Mouse (Mus musculus) stomach, embryonic 14.5 days (tissue): ENCODE measurements around the gene Myh14. TPM values are rescaled to one million over a fixed set of nuclear protein-coding genes. Genes with fewer than 3 reads are reported as not detected.

Experiments
- ATAC-seq: fragments of 200-750 bp; cut with Nextera tagmentation; 2 replicates; pipeline ENCODE4 v1.8.0; 2017; ENCODE audit warnings: low read depth, moderate TSS enrichment; ENCODE audit not compliant: insufficient number of reproducible peaks, insufficient read depth, low FRiP score
- H3K27ac ChIP-seq: fragments of 300-500 bp; sonication (generic); 2 replicates; pipeline ENCODE4 v1.5.1; 2014; ENCODE audit warnings: mild to moderate bottlenecking, low read length, moderate library complexity, mixed read lengths
- H3K27me3 ChIP-seq: fragments of 300-500 bp; sonication (generic); 2 replicates; pipeline ENCODE4 v1.6.1; 2014; ENCODE audit warnings: low read length, control low read depth, mixed read lengths; ENCODE audit not compliant: control insufficient read depth, insufficient read depth
- H3K36me3 ChIP-seq: fragments of 300-500 bp; sonication (generic); 2 replicates; pipeline ENCODE4 v1.6.1; 2014; ENCODE audit warnings: mild to moderate bottlenecking, control low read depth, low read length, moderate library complexity, mixed read lengths; ENCODE audit not compliant: control insufficient read depth, insufficient read depth
- H3K4me1 ChIP-seq: fragments of 300-500 bp; sonication (generic); 2 replicates; pipeline ENCODE4 v1.6.1; 2014; ENCODE audit warnings: low read length, control low read depth, mixed read lengths; ENCODE audit not compliant: control insufficient read depth, insufficient read depth
- H3K4me2 ChIP-seq: fragments of 300-500 bp; sonication (generic); replicated peaks from 2 replicates; pipeline ENCODE4 v1.6.1; 2014; ENCODE audit warnings: low read depth, low read length, control low read depth
- H3K4me3 ChIP-seq: fragments of 300-500 bp; sonication (generic); 2 replicates; pipeline ENCODE4 v1.5.1; 2014; ENCODE audit warnings: low read depth, low read length, control low read depth
- H3K9ac ChIP-seq: fragments of 300-500 bp; sonication (generic); replicated peaks from 2 replicates; pipeline ENCODE4 v1.6.1; 2014; ENCODE audit warnings: low read depth, mild to moderate bottlenecking, control low read depth, low read length, moderate library complexity, mixed read lengths
- H3K9me3 ChIP-seq: fragments of 300-500 bp; sonication (generic); 2 replicates; pipeline ENCODE4 v1.6.1; 2016; ENCODE audit warnings: low read depth, low read length, control low read depth; ENCODE audit not compliant: control insufficient read depth
- WGBS: fragments of 180-500 bp; shearing (Covaris S2); extraction: QIAGEN DNeasy Blood & Tissue Kit; methylation state at CpG from one replicate; pipeline ENCODE4 v1.1.7; 2014; 5-methylcytosine and 5-hydroxymethylcytosine counted together
- polyA plus RNA-seq: library from polyadenylated mRNA; unstranded; fragments of >200 nt; fragmentation: Nextera tagmentation; extraction: Ambion mirVana; gene quantifications from 2 replicates; pipeline ENCODE4 v1.2.1, GENCODE M21; 2014

The Myh14 gene
- polyA plus RNA-seq, 1 experiment from 2014 or later: 15.8 TPM

GRCm38 (mm10) chr7:44591348-44592116 lies 79.1 kb downstream of the Myh14 start:
- Histone ChIP-seq H3K9ac (no peak overlapping the region; the same call in 1 of the 2 replicates), H3K36me3 (no peaks in the 10 kb centered on the region), H3K4me2 (peak overlapping the region; percentile 99), H3K4me1 (peaks cover 21% of the 10 kb centered on the region), H3K27me3 (peaks cover 34% of the 10 kb centered on the region), H3K9me3 (no peaks in the 10 kb centered on the region), H3K4me3 (peak overlapping the region; percentile 49), H3K27ac (no peak overlapping the region)
- under 1% methylated on average over 55 of the region's 60 CpGs for WGBS
- ATAC-seq: no peak

DNA sequence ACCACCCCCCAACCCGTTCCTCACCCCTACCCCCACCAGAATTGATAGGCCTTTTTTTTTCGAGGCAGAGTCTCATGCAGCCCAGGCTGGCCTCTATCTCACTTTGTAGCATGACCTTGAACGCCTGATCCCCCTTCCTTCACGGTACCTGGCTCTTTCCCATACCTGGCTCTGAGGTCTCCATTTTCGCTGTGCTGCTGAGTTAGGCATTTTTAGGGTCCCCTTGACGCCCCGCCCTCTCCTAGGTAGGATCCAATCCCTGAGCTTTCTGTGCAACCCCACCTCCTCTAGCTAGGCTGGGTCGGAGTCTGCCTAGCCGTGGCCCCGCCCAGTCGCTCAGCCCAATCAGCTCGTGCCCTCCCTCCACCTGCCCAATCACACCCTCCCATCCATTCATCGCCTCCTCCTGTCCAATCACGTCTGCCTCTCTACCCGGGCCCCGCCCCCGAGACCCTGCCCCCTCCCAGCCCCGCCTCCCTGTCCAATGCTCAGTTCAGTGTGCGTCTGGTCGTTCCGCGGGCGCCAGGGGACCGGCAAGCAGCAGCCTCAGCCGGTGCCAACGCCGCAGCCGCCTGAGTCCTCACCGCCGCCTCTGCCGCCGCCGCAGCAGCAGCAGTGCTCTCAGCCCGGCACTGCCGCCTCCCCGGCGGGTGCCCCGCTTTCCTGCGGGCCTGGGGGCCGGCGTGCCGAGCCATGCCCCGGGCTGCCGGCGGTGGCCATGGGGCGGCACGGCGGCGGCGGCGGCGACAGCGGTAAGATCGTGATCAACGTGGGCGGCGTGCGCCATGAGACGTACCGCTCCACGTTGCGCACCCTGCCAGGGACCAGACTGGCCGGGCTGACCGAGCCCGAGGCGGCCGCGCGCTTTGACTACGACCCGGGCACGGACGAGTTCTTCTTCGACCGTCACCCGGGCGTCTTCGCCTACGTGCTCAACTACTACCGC lies 80.0 kb downstream of the Myh14 start, which contains the start of gene Kcnc3:
Gene Kcnc3, plus strand, starts transcription at position 263 of the 946 bp plus-strand sequence.
- peaks cover 22% of the 10 kb centered on the region for H3K4me1 ChIP-seq
- H3K4me2 ChIP-seq: peak within 1 kb of the TSS; percentile 99
- peaks cover 40% of the 10 kb centered on the region for H3K27me3 ChIP-seq
- H3K27ac ChIP-seq: no peak within 1 kb of the TSS
- under 1% methylated on average over 80 of the region's 80 CpGs for WGBS
- ATAC-seq: peak; percentile 93
- H3K36me3 ChIP-seq: no peaks in the 10 kb centered on the region
- peak within 1 kb of the TSS; percentile 49 for H3K4me3 ChIP-seq
- no peak within 1 kb of the TSS; the same call in 1 of the 2 replicates for H3K9ac ChIP-seq
- H3K9me3 ChIP-seq: no peaks in the 10 kb centered on the region

DNA sequence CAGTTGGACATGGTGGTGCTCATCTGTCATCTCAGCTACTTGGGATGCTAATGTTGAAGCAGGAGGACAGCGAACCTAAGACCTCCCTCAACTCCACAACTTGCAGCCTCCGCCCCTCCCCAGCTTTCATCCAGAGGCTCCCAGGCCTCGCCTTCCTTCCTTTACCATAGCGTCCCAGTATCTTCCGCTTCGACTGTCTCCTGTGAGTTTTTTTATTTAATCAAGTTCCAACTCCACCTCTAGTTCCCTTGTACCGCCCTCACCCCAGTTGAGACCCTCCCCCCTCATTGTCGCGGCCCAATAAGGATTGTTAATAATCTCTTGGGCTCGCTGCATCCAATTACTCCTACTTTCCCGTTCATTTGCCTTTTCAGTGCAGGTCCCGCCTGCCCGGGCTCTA lies 80.7 kb downstream of the Myh14 start:
- Histone ChIP-seq H3K9me3 (no peaks in the 10 kb centered on the region), H3K27ac (no peak overlapping the region), H3K4me3 (peak overlapping the region; percentile 49), H3K36me3 (no peaks in the 10 kb centered on the region), H3K27me3 (peaks cover 46% of the 10 kb centered on the region), H3K4me1 (peaks cover 22% of the 10 kb centered on the region), H3K9ac (no peak overlapping the region), H3K4me2 (peak overlapping the region; percentile 99)
- ATAC-seq: no peak
- WGBS: 2% methylated on average over 13 of the region's 13 CpGs

DNA sequence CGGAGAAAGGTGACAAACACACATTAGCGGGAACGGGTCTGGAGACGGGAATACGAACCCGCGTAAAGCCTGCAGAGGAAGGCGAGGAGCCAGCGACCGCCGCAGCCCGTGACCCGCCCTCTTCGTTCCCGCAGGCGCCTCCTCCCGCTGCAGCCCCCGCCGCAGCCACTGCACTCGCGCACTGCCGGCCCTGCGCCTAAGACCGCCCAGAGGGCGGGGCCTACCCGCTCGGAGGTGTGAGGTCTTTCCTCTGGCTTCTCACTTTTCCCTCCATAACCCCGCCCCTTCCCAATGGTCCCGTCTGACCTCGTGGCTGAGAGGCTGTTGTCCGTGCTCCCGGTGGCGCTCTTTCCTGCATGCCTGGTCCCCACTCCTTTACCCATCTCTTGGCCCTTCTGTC lies 81.5 kb downstream of the Myh14 start:
- Histone ChIP-seq H3K9me3 (no peaks in the 10 kb centered on the region), H3K27ac (no peak overlapping the region), H3K9ac (no peak overlapping the region), H3K36me3 (no peaks in the 10 kb centered on the region), H3K4me1 (peaks cover 22% of the 10 kb centered on the region), H3K4me3 (peak overlapping the region; percentile 34), H3K27me3 (peaks cover 46% of the 10 kb centered on the region), H3K4me2 (peak overlapping the region; percentile 99)
- under 1% methylated on average over 20 of the region's 33 CpGs for WGBS
- peak; percentile 54 for ATAC-seq

DNA sequence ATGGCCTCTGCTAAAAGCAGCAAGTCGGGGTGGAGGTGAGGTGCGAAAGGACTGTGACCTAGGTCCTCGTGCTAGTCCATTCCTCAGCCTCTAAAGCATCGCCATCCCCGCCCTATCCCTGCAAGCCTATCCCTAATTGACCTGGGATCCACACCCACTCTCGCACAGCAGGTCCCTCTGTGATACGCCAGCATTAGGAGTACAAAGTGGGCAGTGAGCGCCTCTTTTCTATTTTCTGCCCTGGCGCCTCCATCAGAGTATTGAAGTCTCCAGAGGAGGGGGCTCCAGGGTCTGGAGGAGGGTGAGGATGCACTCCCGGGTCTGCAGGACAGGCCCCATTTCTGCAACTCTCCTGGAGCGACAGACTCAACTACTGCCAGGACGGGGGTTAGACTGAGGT lies 82.3 kb downstream of the Myh14 start:
- Histone ChIP-seq H3K9ac (0 out of 2 replicates have a peak overlapping the region, but pooled peaks have one; percentile 10), H3K4me3 (peak overlapping the region; percentile 34; the same call in 1 of the 2 replicates), H3K9me3 (no peaks in the 10 kb centered on the region), H3K36me3 (no peaks in the 10 kb centered on the region), H3K4me2 (peak overlapping the region; percentile 99), H3K27me3 (peaks cover 42% of the 10 kb centered on the region), H3K27ac (no peak overlapping the region), H3K4me1 (peaks cover 19% of the 10 kb centered on the region; the same call in 1 of the 2 replicates)
- WGBS: 9% methylated on average over 12 of the region's 12 CpGs
- ATAC-seq: no peak

- Histone ChIP-seq H3K4me1 (peaks cover 19% of the 10 kb centered on the region; the same call in 1 of the 2 replicates), H3K9me3 (no peaks in the 10 kb centered on the region), H3K27ac (no peak overlapping the region), H3K4me3 (no peak overlapping the region), H3K4me2 (no peak overlapping the region), H3K27me3 (peaks cover 36% of the 10 kb centered on the region), H3K36me3 (no peaks in the 10 kb centered on the region), H3K9ac (no peak overlapping the region)
- 39% methylated on average over 6 of the region's 6 CpGs for WGBS
- no peak for ATAC-seq
Observed at GRCm38 (mm10) chr7:44587676-44588075, 83.0 kb downstream of the Myh14 start.

GRCm38 (mm10) chr7:44586930-44587329 lies 83.7 kb downstream of the Myh14 start:
- Histone ChIP-seq H3K27ac (no peak overlapping the region), H3K27me3 (peaks cover 29% of the 10 kb centered on the region), H3K9ac (no peak overlapping the region), H3K4me2 (peak overlapping the region; percentile 43), H3K9me3 (no peaks in the 10 kb centered on the region), H3K4me1 (peaks cover 19% of the 10 kb centered on the region; the same call in 1 of the 2 replicates), H3K36me3 (no peaks in the 10 kb centered on the region), H3K4me3 (peak overlapping the region; percentile 15)
- under 1% methylated on average over 18 of the region's 18 CpGs for WGBS
- ATAC-seq: no peak

DNA sequence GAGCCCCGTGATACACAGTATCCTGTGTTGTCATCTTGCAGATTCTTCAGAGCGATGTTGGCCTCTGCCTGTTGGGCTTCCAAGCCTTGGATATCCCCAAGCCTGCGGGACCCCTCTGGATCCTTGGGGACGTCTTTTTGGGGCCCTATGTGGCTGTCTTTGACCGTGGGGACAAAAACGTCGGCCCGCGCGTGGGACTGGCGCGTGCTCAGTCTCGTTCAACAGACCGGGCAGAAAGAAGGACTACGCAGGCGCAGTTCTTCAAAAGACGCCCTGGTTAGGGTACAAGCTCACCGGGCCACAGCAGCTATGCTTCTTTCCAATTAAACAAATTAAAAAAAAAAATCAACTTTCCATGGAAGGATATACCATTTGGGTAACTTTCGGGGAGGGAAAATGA lies 84.1 kb downstream of the Myh14 start:
- peak overlapping the region; percentile 43 for H3K4me2 ChIP-seq
- no peak for ATAC-seq
- WGBS: 12% methylated on average over 19 of the region's 19 CpGs

More for the DNA sequence above, 84.1 kb downstream of the Myh14 start:
- peaks cover 25% of the 10 kb centered on the region for H3K27me3 ChIP-seq
- peaks cover 16% of the 10 kb centered on the region; the same call in 1 of the 2 replicates for H3K4me1 ChIP-seq
- H3K36me3 ChIP-seq: no peaks in the 10 kb centered on the region
- no peak overlapping the region for H3K9ac ChIP-seq
- no peaks in the 10 kb centered on the region for H3K9me3 ChIP-seq
- no peak overlapping the region for H3K27ac ChIP-seq
- H3K4me3 ChIP-seq: peak overlapping the region; percentile 15
